Mouse (Mus musculus) megakaryocyte-erythroid progenitor cell, adult 5 weeks (primary cell): ENCODE results near the gene Lap3. TPM values are rescaled to one million over a fixed set of nuclear protein-coding genes. Genes with fewer than 3 reads are reported as not detected.

Experiments
- polyA plus RNA-seq: library from polyadenylated mRNA; stranded (reverse); fragments of >175 nt; gene quantifications from 2 replicates; pipeline ENCODE4 v1.2.3, GENCODE M21; 2012

Lap3 gene
- 20.9 and 27.0 TPM in 2 replicates for polyA plus RNA-seq

DNA sequence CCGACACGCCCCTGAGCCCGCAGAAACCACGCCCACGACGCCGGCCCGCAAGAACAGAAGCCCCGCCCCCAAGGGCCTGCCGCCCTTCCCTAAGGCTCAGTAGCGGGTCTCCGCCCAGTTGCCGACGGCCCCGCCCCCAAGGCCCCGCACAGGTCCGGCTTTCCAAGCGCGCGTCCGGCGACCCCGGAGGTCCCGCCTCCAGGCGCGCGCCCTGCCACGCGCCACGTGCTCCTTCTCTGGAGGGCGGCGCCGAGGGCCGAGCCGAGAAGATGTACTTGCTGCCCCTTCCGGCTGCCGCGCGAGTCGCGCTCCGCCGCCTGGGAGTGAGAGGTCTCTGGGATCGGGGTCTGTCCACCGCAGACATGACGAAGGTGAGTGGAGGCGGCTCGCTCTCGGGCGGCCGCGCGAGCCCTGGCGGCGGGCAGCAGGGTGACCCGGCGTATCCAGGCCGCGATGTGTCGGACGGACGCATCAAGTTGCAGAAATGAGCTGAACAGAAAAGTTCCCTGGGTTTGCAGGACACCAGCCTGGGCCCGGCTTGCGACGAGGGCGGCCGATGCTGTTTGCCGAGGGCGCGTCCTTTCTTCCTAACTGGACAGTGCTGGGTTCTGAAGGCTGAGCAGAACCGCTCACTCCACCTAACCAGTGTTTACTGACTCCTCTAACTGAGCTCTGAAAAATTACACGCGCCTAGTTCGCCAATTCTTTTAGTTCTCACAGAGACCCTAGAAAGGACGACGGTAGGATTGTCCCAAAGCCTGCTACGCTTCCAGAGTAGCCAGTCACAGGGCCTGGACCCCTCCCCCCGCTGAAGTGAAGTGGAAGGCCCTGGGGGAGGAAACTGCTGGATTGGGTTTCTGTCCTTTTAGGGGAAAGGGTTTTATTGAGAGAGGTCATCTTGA lies at the start of gene Lap3:
TSS of gene Lap3 (plus strand) at position 184 of the 902 bp plus-strand sequence.

DNA sequence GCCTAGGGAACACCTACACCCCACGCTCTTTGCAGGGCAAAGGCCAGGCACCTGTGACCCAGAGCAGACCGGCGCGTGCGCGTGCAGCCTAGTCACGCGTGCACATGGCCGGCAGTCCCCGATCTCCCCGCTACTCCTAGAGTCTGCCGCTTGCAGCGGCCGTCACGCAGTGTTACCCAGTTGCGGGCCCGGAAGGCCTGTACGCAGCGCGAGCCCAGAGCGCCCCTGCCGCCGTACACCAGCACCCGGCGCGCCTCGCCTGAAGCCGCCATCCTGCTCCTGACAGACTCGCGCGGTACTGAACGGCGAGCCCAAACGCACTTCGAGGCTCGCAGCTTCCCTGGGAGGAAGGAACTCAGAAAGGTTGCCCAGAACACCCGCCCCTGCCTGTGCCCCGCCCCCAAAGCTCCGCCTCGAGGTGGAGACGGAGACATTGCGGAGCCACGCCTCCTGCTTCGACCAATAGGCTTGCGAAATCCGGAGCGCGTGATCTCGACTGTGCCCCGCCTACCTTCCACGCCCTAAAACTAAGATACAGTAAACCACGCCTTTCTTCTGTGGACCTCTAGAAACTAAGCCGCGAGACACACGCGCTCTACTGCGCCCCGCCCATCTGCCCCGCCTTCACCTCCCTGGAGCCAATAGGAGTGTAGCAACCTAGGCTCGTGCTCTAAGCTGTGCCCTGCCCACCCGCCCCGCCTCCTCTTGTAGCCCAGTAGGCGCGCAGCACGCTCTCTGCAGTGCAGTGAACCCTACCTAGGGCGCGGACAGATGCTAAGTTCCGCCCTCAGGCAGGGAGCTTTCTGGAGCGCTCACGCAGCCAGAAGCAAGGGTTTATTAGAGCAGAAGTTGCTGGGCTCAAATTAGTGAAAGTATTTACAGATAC lies 43.1 kb upstream of the Lap3 start, which contains the start of gene Qdpr:
TSS of gene Qdpr (minus strand) at position 406 of the 886 bp plus-strand sequence.

DNA sequence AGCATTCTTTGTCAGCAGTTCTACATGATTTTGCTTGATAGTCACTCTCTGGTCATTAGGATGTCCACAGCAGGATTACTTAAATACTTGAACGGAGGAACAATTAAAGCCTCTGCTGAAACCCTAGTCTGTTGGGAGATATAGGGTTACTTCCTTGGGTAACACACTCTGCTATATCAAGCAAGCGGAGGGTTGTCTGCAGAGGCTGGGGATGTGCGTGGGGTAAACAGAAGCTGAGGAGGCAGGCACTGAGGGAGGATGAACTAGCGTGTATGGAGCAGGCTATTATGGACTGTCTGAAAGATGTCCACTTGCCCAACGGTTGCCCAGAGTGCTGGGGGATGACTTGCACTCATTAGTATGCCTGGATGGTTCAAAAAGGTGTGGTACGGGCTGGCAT lies 39.7 kb upstream of the Lap3 start, which contains the start of gene Clrn2:
TSS of gene Clrn2 (plus strand) at position 301 of the 400 bp plus-strand sequence.

DNA sequence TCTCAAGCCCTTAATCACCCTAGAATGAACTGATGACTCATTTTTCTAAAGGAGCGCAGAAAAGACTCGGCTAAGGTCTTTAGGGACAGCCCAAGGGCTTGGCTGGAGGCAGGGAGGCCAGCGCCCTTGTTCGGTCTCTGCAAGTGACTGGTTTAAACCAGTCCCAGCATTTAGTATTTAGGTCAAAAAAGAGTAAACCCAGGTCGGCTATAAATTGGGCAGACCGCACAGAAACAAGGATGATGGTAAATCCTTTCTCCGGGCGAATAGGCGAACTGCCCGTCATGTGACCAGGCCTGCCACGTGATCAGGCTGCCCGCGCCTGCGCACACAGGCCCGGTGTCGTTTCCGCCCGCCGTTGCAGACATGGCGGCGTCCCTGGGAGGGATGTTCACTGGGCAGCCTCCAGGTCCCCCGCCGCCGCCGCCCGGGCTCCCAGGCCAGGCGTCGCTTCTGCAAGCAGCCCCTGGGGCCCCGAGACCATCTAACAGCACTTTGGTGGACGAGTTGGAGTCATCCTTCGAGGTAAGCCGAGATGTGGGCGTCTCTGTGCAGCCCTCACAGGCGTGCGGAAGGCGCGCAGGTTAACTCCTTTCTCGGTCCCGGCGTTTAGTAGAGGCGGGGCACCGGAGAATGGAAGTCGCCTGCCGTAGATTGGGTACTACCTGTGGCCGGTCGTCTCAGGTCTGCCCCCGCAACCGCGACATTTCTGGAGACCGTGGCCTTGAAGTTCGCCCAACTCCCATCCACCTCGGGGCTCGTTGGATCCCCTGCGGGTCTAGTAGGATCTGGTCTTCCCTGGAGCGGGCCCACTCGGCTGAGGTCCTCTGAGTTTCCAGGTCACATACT lies 27.0 kb downstream of the Lap3 start, which contains the start of gene Med28:
TSS of gene Med28 (plus strand) at position 270 of the 849 bp plus-strand sequence.

Other genes with a start within 250 kb of the Lap3 start
- 93.8 and 103 TPM in 2 replicates for gene Qdpr, start 43.1 kb upstream of the Lap3 start, polyA plus RNA-seq
- gene Clrn2, start 39.6 kb upstream of the Lap3 start, polyA plus RNA-seq, result not detected in 2 replicates
- 26.7 and 35.9 TPM in 2 replicates for gene Med28, start 26.9 kb downstream of the Lap3 start, polyA plus RNA-seq
- gene Fam184b, start 146.2 kb downstream of the Lap3 start, polyA plus RNA-seq, result not detected in 2 replicates
- 2.4 and 2.9 TPM in 2 replicates for gene Ncapg, start 176.5 kb downstream of the Lap3 start, polyA plus RNA-seq